Mouse (Mus musculus) heart, postnatal 36 days (tissue): ENCODE results near the gene Mpzl3. TPM values are rescaled to one million over a fixed set of nuclear protein-coding genes. Genes with fewer than 3 reads are reported as not detected.
"Not testable (repeated sequence)": the region's sequence is repeated elsewhere in the genome, so short reads cannot be mapped to it uniquely, and the experiment has no call there.

Source experiments
- DNase-seq, 2 experiments: peaks; one replicate each; pipeline ENCODE4 v3.0.0; 2021 to 2022
- intact Hi-C: fragments of 180-260 bp; cut with DNase I; formaldehyde crosslinking; loops from one replicate; pipeline ENCODE4 v1.15.1; 2025
- total RNA-seq, 2 experiments: library from RNA; stranded (reverse); gene quantifications; 2 replicates each; pipeline ENCODE4 v1.2.3; 2021

The Mpzl3 gene
- 1 to 10 TPM; 1.4 to 1.5 TPM for total RNA-seq

GRCm38 (mm10) chr9:45055082-45055713 is at the start of gene Mpzl3:
Gene Mpzl3 (plus strand): TSS chr9:45055186.
- intact Hi-C loops, result no loop called here
- peak; percentile 71 to 77 for DNase-seq

GRCm38 (mm10) chr9:45007404-45007803 is 47.6 kb upstream of the Mpzl3 start:
- intact Hi-C loops, result no loop called here
- DNase-seq, result no peak

- intact Hi-C loops, result no loop called here
Measured at GRCm38 (mm10) chr9:45008342-45008741, 46.6 kb upstream of the Mpzl3 start.

GRCm38 (mm10) chr9:45009180-45010078 is 45.6 kb upstream of the Mpzl3 start, which contains the start of gene Cd3e:
Gene Cd3e (minus strand): TSS chr9:45009627.
- DNase-seq, result no peak
- intact Hi-C loops, result no loop called here

More at GRCm38 (mm10) chr9:45008342-45008741, 46.6 kb upstream of the Mpzl3 start:
- no peak for DNase-seq

GRCm38 (mm10) chr9:45010461-45010860 is 44.5 kb upstream of the Mpzl3 start:
- intact Hi-C loops, result no loop called here

GRCm38 (mm10) chr9:45011291-45011690 is 43.7 kb upstream of the Mpzl3 start:
- DNase-seq, result no peak
- intact Hi-C loops, result no loop called here

More at GRCm38 (mm10) chr9:45010461-45010860, 44.5 kb upstream of the Mpzl3 start:
- DNase-seq, result no peak

- intact Hi-C loops, result no loop called here
- DNase-seq, result no peak
Measured at GRCm38 (mm10) chr9:45014879-45015278, 40.1 kb upstream of the Mpzl3 start.

GRCm38 (mm10) chr9:45015841-45016240 is 39.1 kb upstream of the Mpzl3 start:
- DNase-seq, result no peak
- intact Hi-C loops, result no loop called here

GRCm38 (mm10) chr9:45018031-45018430 is 37.0 kb upstream of the Mpzl3 start:
- intact Hi-C loops, result no loop called here
- DNase-seq, result no peak

- peak; percentile 44 to 53 for DNase-seq
- intact Hi-C loops, result loop anchor here (1.0 kb wide), 2 partner anchors 26 to 124 kb away; no protein-coding TSS in a partner anchor
Measured at GRCm38 (mm10) chr9:45022800-45023199, 32.2 kb upstream of the Mpzl3 start.

- DNase-seq, result no peak
- intact Hi-C loops, result loop anchor here (1.0 kb wide), 1 partner anchor 25 kb away; no protein-coding TSS in a partner anchor
Measured at GRCm38 (mm10) chr9:45023638-45024037, 31.3 kb upstream of the Mpzl3 start.

GRCm38 (mm10) chr9:45024187-45024586 is 30.8 kb upstream of the Mpzl3 start:
- intact Hi-C loops, result no loop called here

GRCm38 (mm10) chr9:45027376-45027775 is 27.6 kb upstream of the Mpzl3 start:
- intact Hi-C loops, result no loop called here
- no peak for DNase-seq

More at GRCm38 (mm10) chr9:45024187-45024586, 30.8 kb upstream of the Mpzl3 start:
- no peak for DNase-seq

GRCm38 (mm10) chr9:45030341-45030740 is 24.6 kb upstream of the Mpzl3 start:
- intact Hi-C loops, result no loop called here
- DNase-seq, result no peak

GRCm38 (mm10) chr9:45032261-45032660 is 22.7 kb upstream of the Mpzl3 start:
- intact Hi-C loops, result no loop called here

GRCm38 (mm10) chr9:45034526-45034925 is 20.5 kb upstream of the Mpzl3 start:
- no peak for DNase-seq
- intact Hi-C loops, result no loop called here

More at GRCm38 (mm10) chr9:45032261-45032660, 22.7 kb upstream of the Mpzl3 start:
- no peak for DNase-seq

GRCm38 (mm10) chr9:45037803-45038202 is 17.2 kb upstream of the Mpzl3 start:
- DNase-seq, intact Hi-C loops: not testable (repeated sequence)

- no peak for DNase-seq
- intact Hi-C loops, result no loop called here
Measured at GRCm38 (mm10) chr9:45039499-45039898, 15.5 kb upstream of the Mpzl3 start, which contains the start of gene Mpzl2. Gene Mpzl2 (plus strand): TSS chr9:45039799.

GRCm38 (mm10) chr9:45040066-45040845 is 14.7 kb upstream of the Mpzl3 start:
- intact Hi-C loops, result no loop called here
- DNase-seq, result no peak

- no peak for DNase-seq
- intact Hi-C loops, result no loop called here
Measured at GRCm38 (mm10) chr9:45041131-45041838, 13.7 kb upstream of the Mpzl3 start.
